Comparison of ENCODE assay signal across 8 mouse cellular contexts in genomic region chr11:52099031-52099761, GRCm38 (mm10). TPM values are rescaled to one million over a fixed set of nuclear protein-coding genes. Genes with fewer than 3 reads are reported as not detected.
DNase-seq lines count a peak whose midpoint lies in the region; ATAC-seq and TF ChIP-seq lines count a peak whose summit lies in the region.

No protein-coding gene starts in this region.

- peak overlapping the region; percentile 94 for H3K9ac ChIP-seq in MEL (ENCODE audit: control insufficient read depth, low read depth, low read length, poor library complexity, severe bottlenecking)
- H3K9ac ChIP-seq in hindbrain, embryonic 12.5 days = peak overlapping the region; percentile 100

- peaks cover 29 to 38% of the 10 kb centered on the region in 2 experiments for H3K4me1 ChIP-seq in MEL (ENCODE audit: control insufficient read depth in 1 of 2, insufficient read depth in 2 of 2, low read length in 2 of 2)
- peaks cover 28% of the 10 kb centered on the region for H3K4me1 ChIP-seq in hindbrain, embryonic 12.5 days

- no peak for TF ChIP-seq CTCF in MEL (IDR thresholded peaks at IDR 0.05 in 2 of 3, conservative IDR thresholded peaks at IDR 0.05 in 1 of 3; ENCODE audit: control insufficient read depth in 1 of 3, insufficient read depth in 1 of 3, low read depth in 2 of 3, low read length in 3 of 3, poor library complexity in 1 of 3, severe bottlenecking in 1 of 3)

- H3K27me3 ChIP-seq in MEL (ENCODE audit: control insufficient read depth in 1 of 2, insufficient read depth in 2 of 2, low read length in 2 of 2) = no peaks in the 10 kb centered on the region
- no peaks in the 10 kb centered on the region for H3K27me3 ChIP-seq in hindbrain, embryonic 12.5 days

- H3K27ac ChIP-seq in MEL (ENCODE audit: control insufficient read depth, low read depth, low read length) = peak overlapping the region; percentile 93
- H3K27ac ChIP-seq in hindbrain, embryonic 12.5 days = peak overlapping the region; percentile 99

- no peak for TF ChIP-seq EP300 in MEL (IDR thresholded peaks at IDR 0.05; ENCODE audit: low read depth in 1 of 2, low read length in 2 of 2)

- TF ChIP-seq RAD21 in MEL (IDR thresholded peaks at IDR 0.05; ENCODE audit: low read depth, low read length) = no peak

- no peak for TF ChIP-seq POLR2A in MEL (IDR thresholded peaks at IDR 0.05; ENCODE audit: control insufficient read depth in 1 of 2, insufficient read depth in 1 of 2, low read depth in 1 of 2, low read length in 2 of 2, poor library complexity in 1 of 2)

- H3K9me3 ChIP-seq in MEL (replicated peaks; ENCODE audit: insufficient read depth, low read length) = no peaks in the 10 kb centered on the region
- H3K9me3 ChIP-seq in hindbrain, embryonic 12.5 days (replicated peaks) = no peaks in the 10 kb centered on the region

- peak overlapping the region; percentile 85 for H3K4me2 ChIP-seq in hindbrain, embryonic 12.5 days (replicated peaks)

- H3K79me2 ChIP-seq in MEL (ENCODE audit: control insufficient read depth, insufficient read depth, low read length, poor library complexity) = peaks cover 59% of the 10 kb centered on the region

- peaks cover 14 to 55% of the 10 kb centered on the region in 2 experiments for H3K36me3 ChIP-seq in MEL (ENCODE audit: control insufficient read depth in 1 of 2, insufficient read depth in 2 of 2, low read length in 2 of 2)
- H3K36me3 ChIP-seq in hindbrain, embryonic 12.5 days = no peaks in the 10 kb centered on the region

- ATAC-seq in hindbrain, embryonic 12.5 days (ENCODE audit: low FRiP score) = peak; percentile 88

- peak; percentile 75 for DNase-seq in MEL (ENCODE audit: low read depth, low spot score)
- peak; percentile 55 for DNase-seq in cerebellum, adult 9-10 months
- peak; percentile 53 to 76 for DNase-seq in frontal cortex, postnatal 10 days (ENCODE audit: low spot score in 2 of 2)
- peak; percentile 58 for DNase-seq in left cerebral cortex, adult 11 months (ENCODE audit: low spot score)
- DNase-seq in lung, postnatal 4 days = peak; percentile 81 to 87
- peak; percentile 90 for DNase-seq in retina, postnatal 1 day
- peak; percentile 33 to 61 for DNase-seq in urinary bladder, adult 18-20 months (ENCODE audit: low spot score in 2 of 2)

- H3K4me3 ChIP-seq in MEL (ENCODE audit: control insufficient read depth in 1 of 2, insufficient read depth in 1 of 2, low read depth in 2 of 2, low read length in 2 of 2) = peak overlapping the region; percentile 94 to 97
- H3K4me3 ChIP-seq in hindbrain, embryonic 12.5 days = peak overlapping the region; percentile 98

- under 1% methylated on average over 53 of the region's 72 CpGs for WGBS in hindbrain, embryonic 12.5 days

TF ChIP-seq in MEL, 35 proteins besides CTCF, POLR2A, EP300 and RAD21:
- TF ChIP-seq JUND (IDR thresholded peaks at IDR 0.05; ENCODE audit: low read depth, low read length) (no peak), BHLHE40 (IDR thresholded peaks at IDR 0.05; ENCODE audit: borderline replicate concordance, low read depth, low read length) (no peak), GABPA (IDR thresholded peaks at IDR 0.05; ENCODE audit: low read depth, low read length) (no peak), GATA1 (IDR thresholded peaks at IDR 0.05; ENCODE audit: low read depth, low read length) (no peak), SIN3A (IDR thresholded peaks at IDR 0.05; ENCODE audit: low read length) (peak; percentile 0; the same call in 1 of the 2 replicates), UBTF (IDR thresholded peaks at IDR 0.05; ENCODE audit: borderline replicate concordance, insufficient read depth, low read depth, low read length) (0 out of 2 replicates have a peak, but pooled peaks have one; percentile 72), ZMIZ1 (IDR thresholded peaks at IDR 0.05; ENCODE audit: low read depth, low read length) (0 out of 2 replicates have a peak, but pooled peaks have one; percentile 18), TBP (IDR thresholded peaks at IDR 0.05; ENCODE audit: low read depth, low read length) (no peak), TCF12 (IDR thresholded peaks at IDR 0.05; ENCODE audit: low read depth, low read length) (no peak), ELF1 (IDR thresholded peaks at IDR 0.05; ENCODE audit: low read depth, low read length) (no peak), ZC3H11A (IDR thresholded peaks at IDR 0.05; ENCODE audit: low read depth, low read length) (no peak), USF2 (IDR thresholded peaks at IDR 0.05; ENCODE audit: borderline replicate concordance in 1 of 2, insufficient read depth in 1 of 2, low read depth in 1 of 2, low read length in 2 of 2) (no peak), KAT2A (conservative IDR thresholded peaks at IDR 0.05; ENCODE audit: low read depth, low read length) (no peak), MEF2A (IDR thresholded peaks at IDR 0.05; ENCODE audit: extremely low read depth, insufficient replicate concordance, low read depth, low read length, poor library complexity, severe bottlenecking) (no peak), MAX (IDR thresholded peaks at IDR 0.05; ENCODE audit: low read length) (no peak), E2F4 (IDR thresholded peaks at IDR 0.05; ENCODE audit: borderline replicate concordance, low read depth, low read length) (no peak), ZNF384 (IDR thresholded peaks at IDR 0.05; ENCODE audit: low read depth, low read length) (no peak), NELFE (IDR thresholded peaks at IDR 0.05; ENCODE audit: low read depth, low read length) (no peak), POLR2AphosphoS5 (IDR thresholded peaks at IDR 0.05; ENCODE audit: borderline replicate concordance, low read depth, low read length) (no peak), MAZ (IDR thresholded peaks at IDR 0.05; ENCODE audit: low read depth, low read length) (no peak; the same call in 1 of the 2 replicates)

RNA-seq across cellular contexts. Expression of gene Ppp2ca, which starts 0.7 kb away (rescaled TPM):
- 78.2 and 89.5 TPM in 2 replicates for total RNA-seq in MEL (2012; rRNA removed)
- polyA plus RNA-seq in MEL (2012; ENCODE audit: insufficient read depth in 1 of 2, insufficient read length in 2 of 2, low read depth in 1 of 2, low replicate concordance in 2 of 2, missing spikeins in 1 of 2) = 100 to 1,000 TPM; 102 to 113 TPM
- polyA plus RNA-seq in hindbrain, embryonic 12.5 days (2016; fragmentation: Nextera tagmentation; extraction: Ambion mirVana) = 123 and 126 TPM in 2 replicates

RNA-seq across cellular contexts. Expression of gene Olfr1373, which starts 46.1 kb away (rescaled TPM):
- total RNA-seq in MEL (2012; rRNA removed) = not detected in 2 replicates
- not detected for polyA plus RNA-seq in MEL (2012; ENCODE audit: insufficient read depth in 1 of 2, insufficient read length in 2 of 2, low read depth in 1 of 2, low replicate concordance in 2 of 2, missing spikeins in 1 of 2)
- not detected in 2 replicates for polyA plus RNA-seq in hindbrain, embryonic 12.5 days (2016; fragmentation: Nextera tagmentation; extraction: Ambion mirVana)

Comparison
In these comparisons a context has a peak if more than half of its experiments do, and no peak if none do; other contexts are left out.
1. Peak in every context shown above with its lines: DNase-seq, ATAC-seq, H3K4me3 ChIP-seq and H3K27ac ChIP-seq.